Mouse (Mus musculus): ENCODE data around the gene AI661453. TPM values are rescaled to one million over a fixed set of nuclear protein-coding genes. Genes with fewer than 3 reads are reported as not detected.
A peak's percentile ranks its signal among the peaks of the same experiment; 100 is the strongest.

The AI661453 gene
- total and polyA plus RNA-seq, 3 experiments: not detected

- TF ChIP-seq USF2 (IDR thresholded peaks at IDR 0.05; ENCODE audit: borderline replicate concordance in 1 of 2, insufficient read depth in 1 of 2, low read depth in 1 of 2, low read length in 2 of 2): no peak
- no peak for TF ChIP-seq GATA1 (IDR thresholded peaks at IDR 0.05; ENCODE audit: low read depth, low read length)
- peak; percentile 76 for TF ChIP-seq RAD21 (IDR thresholded peaks at IDR 0.05; ENCODE audit: low read depth, low read length)
- TF ChIP-seq POLR2AphosphoS5 (IDR thresholded peaks at IDR 0.05; ENCODE audit: borderline replicate concordance, low read depth, low read length): no peak
- no peak for TF ChIP-seq MAFK (IDR thresholded peaks at IDR 0.05; ENCODE audit: borderline replicate concordance, low read depth, low read length)
- no peak for TF ChIP-seq MAZ (IDR thresholded peaks at IDR 0.05; ENCODE audit: low read depth, low read length)
- no peak for TF ChIP-seq MYB (IDR thresholded peaks at IDR 0.05; ENCODE audit: low read depth, low read length)
- TF ChIP-seq TBP (IDR thresholded peaks at IDR 0.05; ENCODE audit: low read depth, low read length): no peak
- TF ChIP-seq TCF12 (IDR thresholded peaks at IDR 0.05; ENCODE audit: low read depth, low read length): no peak
- no peak for TF ChIP-seq GABPA (IDR thresholded peaks at IDR 0.05; ENCODE audit: low read depth, low read length)
- TF ChIP-seq TAL1 (IDR thresholded peaks at IDR 0.05; ENCODE audit: low read length): no peak
- no peak for TF ChIP-seq KAT2A (conservative IDR thresholded peaks at IDR 0.05; ENCODE audit: low read depth, low read length)
- no peak for TF ChIP-seq CHD2 (IDR thresholded peaks at IDR 0.05; ENCODE audit: low read length)
- peak; percentile 51 for TF ChIP-seq ZC3H11A (IDR thresholded peaks at IDR 0.05; ENCODE audit: low read depth, low read length)
- TF ChIP-seq CTCF (IDR thresholded peaks at IDR 0.05 in 2 of 3, conservative IDR thresholded peaks at IDR 0.05 in 1 of 3; ENCODE audit: control insufficient read depth in 1 of 3, insufficient read depth in 1 of 3, low read depth in 2 of 3, low read length in 3 of 3, poor library complexity in 1 of 3, severe bottlenecking in 1 of 3): peak; percentile 82 to 85 (median 84)
- no peak for TF ChIP-seq CHD1 (IDR thresholded peaks at IDR 0.05; ENCODE audit: low read depth, low read length)
- TF ChIP-seq SIN3A (IDR thresholded peaks at IDR 0.05; ENCODE audit: low read length): no peak; the same call in 1 of the 2 replicates
- no peak for TF ChIP-seq NRF1 (IDR thresholded peaks at IDR 0.05; ENCODE audit: insufficient read depth, low read depth, low read length, poor library complexity, severe bottlenecking)
- peak; percentile 66 for TF ChIP-seq SMC3 (IDR thresholded peaks at IDR 0.05; ENCODE audit: low read depth, low read length)
- TF ChIP-seq USF1 (IDR thresholded peaks at IDR 0.05; ENCODE audit: low read depth, low read length): no peak
- TF ChIP-seq ZMIZ1 (IDR thresholded peaks at IDR 0.05; ENCODE audit: low read depth, low read length): no peak
- no peak for TF ChIP-seq HCFC1 (IDR thresholded peaks at IDR 0.05; ENCODE audit: low read depth, low read length)
- TF ChIP-seq NELFE (IDR thresholded peaks at IDR 0.05; ENCODE audit: low read depth, low read length): no peak
- no peak for TF ChIP-seq MAX (IDR thresholded peaks at IDR 0.05; ENCODE audit: low read length)
- TF ChIP-seq POLR2AphosphoS2 (IDR thresholded peaks at IDR 0.05; ENCODE audit: low read length): no peak
- TF ChIP-seq POLR2A (IDR thresholded peaks at IDR 0.05; ENCODE audit: control insufficient read depth in 1 of 2, insufficient read depth in 1 of 2, low read depth in 1 of 2, low read length in 2 of 2, poor library complexity in 1 of 2): no peak
- peak; percentile 10; the same call in 1 of the 2 replicates for TF ChIP-seq MXI1 (IDR thresholded peaks at IDR 0.05; ENCODE audit: low read depth, low read length)
- no peak for TF ChIP-seq ZNF384 (IDR thresholded peaks at IDR 0.05; ENCODE audit: low read depth, low read length)
- TF ChIP-seq EP300 (IDR thresholded peaks at IDR 0.05; ENCODE audit: low read depth in 1 of 2, low read length in 2 of 2): no peak
- no peak for TF ChIP-seq MYC (IDR thresholded peaks at IDR 0.05; ENCODE audit: low read depth, low read length)
- TF ChIP-seq UBTF (IDR thresholded peaks at IDR 0.05; ENCODE audit: borderline replicate concordance, insufficient read depth, low read depth, low read length): no peak
- TF ChIP-seq JUND (IDR thresholded peaks at IDR 0.05; ENCODE audit: low read depth, low read length): no peak
- no peak for TF ChIP-seq MEF2A (IDR thresholded peaks at IDR 0.05; ENCODE audit: extremely low read depth, insufficient replicate concordance, low read depth, low read length, poor library complexity, severe bottlenecking)
- no peak for TF ChIP-seq E2F4 (IDR thresholded peaks at IDR 0.05; ENCODE audit: borderline replicate concordance, low read depth, low read length)
- no peak for TF ChIP-seq ETS1 (IDR thresholded peaks at IDR 0.05; ENCODE audit: low read depth, low read length)
- no peak for TF ChIP-seq BHLHE40 (IDR thresholded peaks at IDR 0.05; ENCODE audit: borderline replicate concordance, low read depth, low read length)
- TF ChIP-seq RCOR1 (IDR thresholded peaks at IDR 0.05; ENCODE audit: low read depth, low read length): no peak
- TF ChIP-seq ELF1 (IDR thresholded peaks at IDR 0.05; ENCODE audit: low read depth, low read length): no peak
- no peak for TF ChIP-seq ZKSCAN1 (IDR thresholded peaks at IDR 0.05; ENCODE audit: low read depth, low read length)
- no peaks in the 10 kb centered on the region; a peak in 1 of 4 replicates for H3K27me3 ChIP-seq (ENCODE audit: control insufficient read depth in 1 of 2, insufficient read depth in 2 of 2, low read length in 2 of 2)
- H3K79me2 ChIP-seq (ENCODE audit: control insufficient read depth, insufficient read depth, low read length, poor library complexity): no peaks in the 10 kb centered on the region
- peak; percentile 84 for DNase-seq (ENCODE audit: low read depth, low spot score)
- peak overlapping the region; percentile 31 to 33 for H3K4me3 ChIP-seq (ENCODE audit: control insufficient read depth in 1 of 2, insufficient read depth in 1 of 2, low read depth in 2 of 2, low read length in 2 of 2)
- no peaks in the 10 kb centered on the region for H3K36me3 ChIP-seq (ENCODE audit: control insufficient read depth in 1 of 2, insufficient read depth in 2 of 2, low read length in 2 of 2)
- H3K9me3 ChIP-seq (replicated peaks; ENCODE audit: insufficient read depth, low read length): no peaks in the 10 kb centered on the region
- H3K4me1 ChIP-seq (ENCODE audit: control insufficient read depth in 1 of 2, insufficient read depth in 2 of 2, low read length in 2 of 2): no peaks in the 10 kb centered on the region; a peak in 2 of 4 replicates
- H3K9ac ChIP-seq (ENCODE audit: control insufficient read depth, low read depth, low read length, poor library complexity, severe bottlenecking): peak overlapping the region; percentile 48
- H3K27ac ChIP-seq (ENCODE audit: control insufficient read depth, low read depth, low read length): no peak overlapping the region
Observed at GRCm38 (mm10) chr17:47408558-47408898, 27.9 kb upstream of the AI661453 start.
